ENCODE assay signal across 9 mouse cellular contexts in genomic region chr11:102434406-102434805, GRCm38 (mm10). TPM values are rescaled to one million over a fixed set of nuclear protein-coding genes. Genes with fewer than 3 reads are reported as not detected.
A peak's percentile ranks its signal among the peaks of the same experiment; 100 is the strongest.
DNase-seq lines count a peak whose midpoint lies in the region; ATAC-seq and TF ChIP-seq lines count a peak whose summit lies in the region.
"Had no signal": no experiment of that assay in that cellular context is flagged by ENCODE, and none has a peak within 500 bp of the region (broad histone marks: within the 10 kb centered on the region; RNA-seq: fewer than 3 reads in every experiment).

No protein-coding gene starts in this region.

- H3K79me3 ChIP-seq in C2C12 (ENCODE audit: low read depth), result no peaks in the 10 kb centered on the region

- ATAC-seq in lung, embryonic 16.5 days (ENCODE audit: low read depth), result peak; percentile 26; the same call in 1 of the 2 replicates

- TF ChIP-seq POLR2A in embryonic fibroblast, embryonic 13.5 days (IDR thresholded peaks at IDR 0.05; ENCODE audit: low read depth, low read length), result no peak

- no peak overlapping the region for H3K4me2 ChIP-seq in lung, embryonic 16.5 days (ENCODE audit: low read depth, low read length)
- H3K4me2 ChIP-seq: embryonic facial prominence, embryonic 13.5 days had no signal

- H3K36me3 ChIP-seq in C2C12 (ENCODE audit: control insufficient read depth, insufficient read depth), result peaks cover 24% of the 10 kb centered on the region
- peaks cover 16% of the 10 kb centered on the region for H3K36me3 ChIP-seq in lung, embryonic 16.5 days (ENCODE audit: control insufficient read depth, insufficient read depth, low read length)

- H3K27me3 ChIP-seq in C2C12 (ENCODE audit: control insufficient read depth, insufficient read depth, insufficient read length), result no peaks in the 10 kb centered on the region
- no peaks in the 10 kb centered on the region for H3K27me3 ChIP-seq in lung, embryonic 16.5 days (ENCODE audit: control insufficient read depth, insufficient read depth, low read depth, low read length)

- intact Hi-C loops in heart, postnatal 10 days (cut with DNase I), result no loop called here

- DNase-seq in adrenal gland, postnatal 25 days, result peak; percentile 88
- peak; percentile 92 to 95 for DNase-seq in heart, postnatal 10 days
- peak; percentile 78 to 94 for DNase-seq in layer of hippocampus, adult 18-20 months (ENCODE audit: low spot score in 2 of 2)
- DNase-seq in ovary, adult 18-20 months (ENCODE audit: low spot score), result peak; percentile 67
- peak; percentile 50 to 54 for DNase-seq in thymus, adult 18-20 months

- no peaks in the 10 kb centered on the region for H3K9me3 ChIP-seq in lung, embryonic 16.5 days (ENCODE audit: control insufficient read depth, low read length)
- H3K9me3 ChIP-seq: embryonic facial prominence, embryonic 13.5 days had no signal

- 8% methylated on average over 7 of the region's 7 CpGs for WGBS in lung, embryonic 16.5 days

- H3K27ac ChIP-seq in embryonic fibroblast, embryonic 13.5 days (ENCODE audit: insufficient read depth, low read length), result no peak overlapping the region
- H3K27ac ChIP-seq in lung, embryonic 16.5 days (ENCODE audit: low read length), result no peak overlapping the region
- H3K27ac ChIP-seq: embryonic facial prominence, embryonic 13.5 days had no signal

- H3K9ac ChIP-seq in lung, embryonic 16.5 days (ENCODE audit: low read length), result no peak overlapping the region

- peaks cover 10% of the 10 kb centered on the region for H3K4me1 ChIP-seq in embryonic fibroblast, embryonic 13.5 days (ENCODE audit: control insufficient read depth, insufficient read depth, low read length)
- H3K4me1 ChIP-seq in lung, embryonic 16.5 days (replicated peaks; ENCODE audit: control insufficient read depth, insufficient read depth, low read length), result peaks cover 32% of the 10 kb centered on the region

- H3K79me2 ChIP-seq in C2C12 (ENCODE audit: control insufficient read depth, insufficient read depth), result peaks cover 8% of the 10 kb centered on the region

- H3ac ChIP-seq in C2C12 (ENCODE audit: control insufficient read depth, insufficient read length, low read depth), result no peak overlapping the region

- peak; percentile 59 for TF ChIP-seq CTCF in C2C12 (IDR thresholded peaks at IDR 0.05; ENCODE audit: control insufficient read depth, insufficient read depth, insufficient read length)
- TF ChIP-seq CTCF in embryonic fibroblast, embryonic 13.5 days (IDR thresholded peaks at IDR 0.05; ENCODE audit: borderline replicate concordance, insufficient read depth, low read length), result peak; percentile 70

- H3K4me3 ChIP-seq in C2C12 (ENCODE audit: insufficient read depth, poor library complexity, severe bottlenecking), result no peak overlapping the region
- H3K4me3 ChIP-seq in embryonic fibroblast, embryonic 13.5 days (ENCODE audit: insufficient read depth, low read length), result no peak overlapping the region
- no peak overlapping the region for H3K4me3 ChIP-seq in lung, embryonic 16.5 days (ENCODE audit: low read length)
- H3K4me3 ChIP-seq: embryonic facial prominence, embryonic 13.5 days had no signal

TF ChIP-seq in C2C12, 6 proteins besides CTCF, POLR2A, EP300 and RAD21:
- TF ChIP-seq USF1 (IDR thresholded peaks at IDR 0.05; ENCODE audit: low read depth) (no peak), FOSL1 (IDR thresholded peaks at IDR 0.05; ENCODE audit: insufficient read depth, low read length, poor library complexity, severe bottlenecking) (no peak), MYOG (IDR thresholded peaks at IDR 0.05; ENCODE audit: control insufficient read depth, extremely low read depth, insufficient read length) (no peak), CEBPB (IDR thresholded peaks at IDR 0.05; ENCODE audit: low read depth) (no peak), MYOD1 (IDR thresholded peaks at IDR 0.05; ENCODE audit: control insufficient read depth, insufficient read length, low read depth) (no peak), MAX (IDR thresholded peaks at IDR 0.05) (no peak)

RNA-seq across cellular contexts. Expression of gene Grn, which starts 4.3 kb away (rescaled TPM):
- polyA plus RNA-seq in C2C12 (2012; fragmentation: generic; extraction: Trizol), result 79.1 TPM
- total RNA-seq in adrenal gland, postnatal 25 days (2021), result 198 and 230 TPM in 2 replicates
- 226 and 252 TPM in 2 replicates for polyA plus RNA-seq in embryonic fibroblast, embryonic 13.5 days (2011; ENCODE audit: insufficient read length, low read depth, missing spikeins)
- total RNA-seq in heart, postnatal 10 days (2021), result 100 to 1,000 TPM; 189 to 192 TPM
- total RNA-seq in layer of hippocampus, adult 18-20 months (2021), result 10 to 100 TPM; 62.4 to 64.6 TPM
- polyA plus RNA-seq in lung, embryonic 16.5 days (2015; fragmentation: Nextera tagmentation; extraction: Ambion mirVana), result 195 and 201 TPM in 2 replicates

RNA-seq across cellular contexts. Expression of gene Fam171a2, which starts 13.1 kb away (rescaled TPM):
- 6.3 TPM for polyA plus RNA-seq in C2C12 (2012; fragmentation: generic; extraction: Trizol)
- 4.3 and 8.7 TPM in 2 replicates for total RNA-seq in adrenal gland, postnatal 25 days (2021)
- 14.0 and 17.9 TPM in 2 replicates for polyA plus RNA-seq in embryonic fibroblast, embryonic 13.5 days (2011; ENCODE audit: insufficient read length, low read depth, missing spikeins)
- 10 to 100 TPM; 20.0 to 23.8 TPM for total RNA-seq in heart, postnatal 10 days (2021)
- 100 to 1,000 TPM; 106 to 111 TPM for total RNA-seq in layer of hippocampus, adult 18-20 months (2021)
- polyA plus RNA-seq in lung, embryonic 16.5 days (2015; fragmentation: Nextera tagmentation; extraction: Ambion mirVana), result 2.9 and 3.9 TPM in 2 replicates

RNA-seq across cellular contexts. Expression of gene Slc25a39, which starts 26.7 kb away (rescaled TPM):
- 174 TPM for polyA plus RNA-seq in C2C12 (2012; fragmentation: generic; extraction: Trizol)
- 439 and 629 TPM in 2 replicates for total RNA-seq in adrenal gland, postnatal 25 days (2021)
- polyA plus RNA-seq in embryonic fibroblast, embryonic 13.5 days (2011; ENCODE audit: insufficient read length, low read depth, missing spikeins), result 164 and 174 TPM in 2 replicates
- 100 to 1,000 TPM; 155 to 156 TPM for total RNA-seq in heart, postnatal 10 days (2021)
- 10 to 100 TPM; 62.9 to 64.5 TPM for total RNA-seq in layer of hippocampus, adult 18-20 months (2021)
- polyA plus RNA-seq in lung, embryonic 16.5 days (2015; fragmentation: Nextera tagmentation; extraction: Ambion mirVana), result 234 and 252 TPM in 2 replicates

RNA-seq across cellular contexts. Expression of gene Itga2b, which starts 35.5 kb away (rescaled TPM):
- 1.3 TPM for polyA plus RNA-seq in C2C12 (2012; fragmentation: generic; extraction: Trizol)
- 2.2 and 4.7 TPM in 2 replicates for total RNA-seq in adrenal gland, postnatal 25 days (2021)
- 6.4 and 11.6 TPM in 2 replicates for polyA plus RNA-seq in embryonic fibroblast, embryonic 13.5 days (2011; ENCODE audit: insufficient read length, low read depth, missing spikeins)
- total RNA-seq in heart, postnatal 10 days (2021), result 1 to 10 TPM; 2.8 to 4.6 TPM
- 1 to 10 TPM; 1.2 to 3.9 TPM for total RNA-seq in layer of hippocampus, adult 18-20 months (2021)
- 12.1 TPM in 2 replicates for polyA plus RNA-seq in lung, embryonic 16.5 days (2015; fragmentation: Nextera tagmentation; extraction: Ambion mirVana)

RNA-seq across cellular contexts. Expression of gene Rundc3a, which starts 41.2 kb away (rescaled TPM):
- 2.2 TPM for polyA plus RNA-seq in C2C12 (2012; fragmentation: generic; extraction: Trizol)
- total RNA-seq in adrenal gland, postnatal 25 days (2021), result 24.4 and 39.7 TPM in 2 replicates
- polyA plus RNA-seq in embryonic fibroblast, embryonic 13.5 days (2011; ENCODE audit: insufficient read length, low read depth, missing spikeins), result 0.86 TPM in 1 of 2 replicates, not detected in the other
- total RNA-seq in heart, postnatal 10 days (2021), result under 1 TPM; 0.29 to 0.32 TPM
- 100 to 1,000 TPM; 489 to 499 TPM for total RNA-seq in layer of hippocampus, adult 18-20 months (2021)
- 1.8 and 2.9 TPM in 2 replicates for polyA plus RNA-seq in lung, embryonic 16.5 days (2015; fragmentation: Nextera tagmentation; extraction: Ambion mirVana)

Comparison
In these comparisons a context has a peak if more than half of its experiments do, and no peak if none do; other contexts are left out.
1. RNA of gene Fam171a2, which starts 13.1 kb away (total RNA-seq): 106 to 111 TPM in layer of hippocampus, adult 18-20 months; 20.0 to 23.8 TPM in heart, postnatal 10 days and 4.3 to 8.7 TPM in adrenal gland, postnatal 25 days; every median in the first group is over 4 times any median in the second.
2. Peak in every context shown above with its lines, with median percentiles within 50 percentile points of each other: DNase-seq.